Mouse (Mus musculus) intestine, embryonic 16.5 days (tissue): ENCODE measurements around the gene Gm12830. TPM values are rescaled to one million over a fixed set of nuclear protein-coding genes. Genes with fewer than 3 reads are reported as not detected.

Experiments
- ATAC-seq: fragments of 200-750 bp; cut with Nextera tagmentation; 2 replicates; pipeline ENCODE4 v1.8.0; 2017; ENCODE audit warnings: moderate TSS enrichment, moderate library complexity
- H3K27ac ChIP-seq: fragments of 300-500 bp; sonication (generic); 2 replicates; pipeline ENCODE4 v1.5.1; 2014; ENCODE audit warnings: mild to moderate bottlenecking, low read length
- H3K27me3 ChIP-seq: fragments of 300-500 bp; sonication (generic); replicated peaks from 2 replicates; pipeline ENCODE4 v1.6.1; 2014; ENCODE audit warnings: low read length, control low read depth, mixed read lengths; ENCODE audit not compliant: control insufficient read depth, insufficient read depth
- H3K36me3 ChIP-seq: fragments of 300-500 bp; sonication (generic); 2 replicates; pipeline ENCODE4 v1.6.1; 2014; ENCODE audit warnings: low read length, control low read depth; ENCODE audit not compliant: control insufficient read depth, insufficient read depth
- H3K4me1 ChIP-seq: fragments of 300-500 bp; sonication (generic); 2 replicates; pipeline ENCODE4 v1.6.1; 2014; ENCODE audit warnings: low read length, control low read depth, mixed read lengths; ENCODE audit not compliant: control insufficient read depth, insufficient read depth
- H3K4me2 ChIP-seq: fragments of 300-500 bp; sonication (generic); 2 replicates; pipeline ENCODE4 v1.6.1; 2014; ENCODE audit warnings: low read depth, low read length, control low read depth
- H3K4me3 ChIP-seq: fragments of 300-500 bp; sonication (generic); 2 replicates; pipeline ENCODE4 v1.5.1; 2014; ENCODE audit warnings: mild to moderate bottlenecking, low read length
- H3K9ac ChIP-seq: fragments of 300-500 bp; sonication (generic); 2 replicates; pipeline ENCODE4 v1.6.1; 2014; ENCODE audit warnings: low read depth, low read length
- H3K9me3 ChIP-seq: fragments of 300-500 bp; sonication (generic); 2 replicates; pipeline ENCODE4 v1.6.1; 2016; ENCODE audit warnings: low read length, control low read depth; ENCODE audit not compliant: control insufficient read depth
- WGBS: fragments of 180-500 bp; shearing (Covaris S2); extraction: QIAGEN DNeasy Blood & Tissue Kit; methylation state at CpG from one replicate; pipeline ENCODE4 v1.1.7; 2014; 5-methylcytosine and 5-hydroxymethylcytosine counted together
- polyA plus RNA-seq: library from polyadenylated mRNA; unstranded; fragments of >200 nt; fragmentation: Nextera tagmentation; extraction: Ambion mirVana; gene quantifications from 2 replicates; pipeline ENCODE4 v1.2.1, GENCODE M21; 2015

Gm12830 gene
- polyA plus RNA-seq, 1 experiment from 2014 or later, result not detected

- Histone ChIP-seq H3K27ac (no peak overlapping the region), H3K27me3 (no peaks in the 10 kb centered on the region), H3K9me3 (no peaks in the 10 kb centered on the region), H3K4me2 (no peak overlapping the region), H3K36me3 (no peaks in the 10 kb centered on the region), H3K4me1 (no peaks in the 10 kb centered on the region), H3K9ac (no peak overlapping the region), H3K4me3 (no peak overlapping the region)
- ATAC-seq, result no peak
- 50% methylated on average over 8 of the region's 8 CpGs for WGBS
Observed at GRCm38 (mm10) chr4:114876441-114876972, 55.0 kb downstream of the Gm12830 start.

GRCm38 (mm10) chr4:114882232-114882631, 60.7 kb downstream of the Gm12830 start:
- Histone ChIP-seq H3K4me2 (no peak overlapping the region), H3K4me1 (no peaks in the 10 kb centered on the region), H3K27ac (no peak overlapping the region), H3K4me3 (no peak overlapping the region), H3K27me3 (no peaks in the 10 kb centered on the region), H3K36me3 (no peaks in the 10 kb centered on the region), H3K9me3 (no peaks in the 10 kb centered on the region), H3K9ac (no peak overlapping the region)
- ATAC-seq, result no peak
- WGBS, result 87% methylated on average over 1 of the region's 1 CpGs

GRCm38 (mm10) chr4:114897853-114898252, 76.3 kb downstream of the Gm12830 start:
- WGBS, result 5% methylated on average over 4 of the region's 4 CpGs
- H3K27ac ChIP-seq, result no peak overlapping the region
- peak; percentile 52; the same call in 1 of the 2 replicates for ATAC-seq
- H3K4me1 ChIP-seq, result 0 out of 2 replicates have a peak, but pooled peaks cover 4% of the 10 kb centered on the region
- no peaks in the 10 kb centered on the region for H3K36me3 ChIP-seq
- H3K4me3 ChIP-seq, result no peak overlapping the region
- H3K9ac ChIP-seq, result no peak overlapping the region
- peaks cover 44% of the 10 kb centered on the region for H3K27me3 ChIP-seq
- no peaks in the 10 kb centered on the region for H3K9me3 ChIP-seq
- H3K4me2 ChIP-seq, result no peak overlapping the region

- no peaks in the 10 kb centered on the region for H3K9me3 ChIP-seq
- 13% methylated on average over 3 of the region's 3 CpGs for WGBS
- 0 out of 2 replicates have a peak, but pooled peaks cover 4% of the 10 kb centered on the region for H3K4me1 ChIP-seq
- no peak overlapping the region for H3K4me3 ChIP-seq
- no peak overlapping the region for H3K9ac ChIP-seq
- H3K27ac ChIP-seq, result no peak overlapping the region
- no peak overlapping the region for H3K4me2 ChIP-seq
- peaks cover 61% of the 10 kb centered on the region for H3K27me3 ChIP-seq
- H3K36me3 ChIP-seq, result no peaks in the 10 kb centered on the region
- no peak for ATAC-seq
Observed at GRCm38 (mm10) chr4:114899885-114900284, 78.4 kb downstream of the Gm12830 start.

- Histone ChIP-seq H3K36me3 (no peaks in the 10 kb centered on the region), H3K9me3 (no peaks in the 10 kb centered on the region), H3K4me2 (no peak overlapping the region), H3K9ac (no peak overlapping the region), H3K4me1 (0 out of 2 replicates have a peak, but pooled peaks cover 4% of the 10 kb centered on the region), H3K27ac (no peak overlapping the region), H3K4me3 (no peak overlapping the region), H3K27me3 (peaks cover 73% of the 10 kb centered on the region)
- ATAC-seq, result no peak
- 4% methylated on average over 33 of the region's 33 CpGs for WGBS
Observed at GRCm38 (mm10) chr4:114900866-114901642, 79.5 kb downstream of the Gm12830 start.

- Histone ChIP-seq H3K27ac (no peak overlapping the region), H3K36me3 (no peaks in the 10 kb centered on the region), H3K4me2 (peak overlapping the region; percentile 25), H3K4me3 (peak overlapping the region; percentile 21; the same call in 1 of the 2 replicates), H3K27me3 (peaks cover 79% of the 10 kb centered on the region), H3K9me3 (no peaks in the 10 kb centered on the region), H3K4me1 (0 out of 2 replicates have a peak, but pooled peaks cover 4% of the 10 kb centered on the region), H3K9ac (no peak overlapping the region)
- under 1% methylated on average over 42 of the region's 42 CpGs for WGBS
- ATAC-seq, result peak; percentile 31; the same call in 1 of the 2 replicates
Observed at GRCm38 (mm10) chr4:114901643-114902351, 80.3 kb downstream of the Gm12830 start.

- Histone ChIP-seq H3K4me1 (peaks cover 12% of the 10 kb centered on the region), H3K4me3 (peak overlapping the region; percentile 21), H3K27me3 (peaks cover 83% of the 10 kb centered on the region), H3K27ac (no peak overlapping the region), H3K4me2 (no peak overlapping the region; the same call in 1 of the 2 replicates), H3K9me3 (no peaks in the 10 kb centered on the region), H3K36me3 (no peaks in the 10 kb centered on the region), H3K9ac (no peak overlapping the region)
- ATAC-seq, result no peak
- 2% methylated on average over 39 of the region's 39 CpGs for WGBS
Observed at GRCm38 (mm10) chr4:114902641-114903421, 81.3 kb downstream of the Gm12830 start.

- Histone ChIP-seq H3K36me3 (no peaks in the 10 kb centered on the region), H3K27me3 (peaks cover 85% of the 10 kb centered on the region), H3K4me3 (no peak overlapping the region), H3K9me3 (no peaks in the 10 kb centered on the region), H3K4me1 (peaks cover 17% of the 10 kb centered on the region), H3K9ac (no peak overlapping the region), H3K4me2 (no peak overlapping the region), H3K27ac (no peak overlapping the region)
- no peak for ATAC-seq
- WGBS, result 4% methylated on average over 11 of the region's 11 CpGs
Observed at GRCm38 (mm10) chr4:114903422-114903782, 81.9 kb downstream of the Gm12830 start.

GRCm38 (mm10) chr4:114905501-114905900, 84.0 kb downstream of the Gm12830 start:
- Histone ChIP-seq H3K4me1 (peaks cover 24% of the 10 kb centered on the region), H3K27me3 (peaks cover 80% of the 10 kb centered on the region), H3K9ac (no peak overlapping the region), H3K4me2 (no peak overlapping the region), H3K4me3 (peak overlapping the region; percentile 16), H3K36me3 (no peaks in the 10 kb centered on the region), H3K9me3 (no peaks in the 10 kb centered on the region), H3K27ac (no peak overlapping the region)
- no peak for ATAC-seq
- 62% methylated on average over 3 of the region's 3 CpGs for WGBS
